In the genomic region with DNA sequence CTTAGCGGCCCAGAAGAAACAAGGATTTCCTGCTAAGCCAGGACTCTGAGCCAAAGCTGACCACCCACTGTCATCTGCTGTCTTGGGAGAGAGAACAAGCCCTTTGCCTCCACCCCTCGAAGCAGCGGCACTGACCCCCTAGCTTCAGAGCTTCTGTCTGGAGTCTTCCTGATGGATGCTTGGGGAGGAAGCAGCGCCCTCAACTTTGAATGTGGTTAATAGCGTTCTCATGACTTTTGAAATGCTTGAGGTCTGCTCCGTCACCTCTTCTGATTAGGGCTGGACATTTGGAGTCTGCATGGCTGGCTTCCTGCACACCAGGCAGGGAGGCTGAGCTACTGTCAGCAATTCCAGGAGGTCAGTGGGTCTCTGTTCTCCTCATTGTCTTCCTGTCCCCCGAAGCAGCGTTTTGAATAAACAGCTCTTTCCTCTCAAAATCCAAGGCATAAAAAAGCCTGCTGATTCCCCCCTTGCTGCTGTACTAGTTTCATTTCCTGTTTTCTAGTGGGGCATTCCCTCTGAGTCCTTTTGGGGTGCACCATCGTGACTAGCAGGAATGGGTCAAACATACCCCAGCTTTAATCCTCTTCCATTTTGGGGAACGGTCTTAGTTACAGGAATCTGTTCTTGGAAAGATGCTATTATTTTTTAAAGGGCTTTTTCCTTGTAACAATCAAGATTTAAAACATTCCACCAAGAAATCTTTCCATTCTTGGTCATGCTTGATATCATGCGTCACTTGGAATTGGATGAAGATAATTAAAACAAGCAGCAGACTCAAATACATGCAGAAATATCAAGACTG, we compare ENCODE assay signal across 8 mouse cellular contexts.
DNase-seq lines count a peak whose midpoint lies in the region; ATAC-seq lines count a peak whose summit lies in the region.

No protein-coding gene starts in this region.

- no peak overlapping the region for H3K4me3 ChIP-seq in hindbrain, embryonic 15.5 days
- H3K4me3 ChIP-seq in hindbrain, embryonic 12.5 days: no peak overlapping the region
- H3K4me3 ChIP-seq in limb, embryonic 15.5 days: no peak overlapping the region
- no peak overlapping the region for H3K4me3 ChIP-seq in stomach, embryonic 14.5 days (ENCODE audit: low read depth, low read length)

- 70% methylated on average over 11 of the region's 11 CpGs for WGBS in hindbrain, embryonic 15.5 days
- WGBS in hindbrain, embryonic 12.5 days: 68% methylated on average over 11 of the region's 11 CpGs
- 56% methylated on average over 11 of the region's 11 CpGs for WGBS in limb, embryonic 15.5 days
- 52% methylated on average over 11 of the region's 11 CpGs for WGBS in stomach, embryonic 14.5 days

- H3K9ac ChIP-seq in hindbrain, embryonic 15.5 days: no peak overlapping the region
- no peak overlapping the region for H3K9ac ChIP-seq in hindbrain, embryonic 12.5 days
- H3K9ac ChIP-seq in limb, embryonic 15.5 days: no peak overlapping the region
- H3K9ac ChIP-seq in stomach, embryonic 14.5 days (replicated peaks; ENCODE audit: low read depth, low read length): no peak overlapping the region

- no peaks in the 10 kb centered on the region for H3K9me3 ChIP-seq in hindbrain, embryonic 15.5 days
- H3K9me3 ChIP-seq in hindbrain, embryonic 12.5 days (replicated peaks): no peaks in the 10 kb centered on the region
- no peaks in the 10 kb centered on the region for H3K9me3 ChIP-seq in limb, embryonic 15.5 days
- no peaks in the 10 kb centered on the region for H3K9me3 ChIP-seq in stomach, embryonic 14.5 days (ENCODE audit: control insufficient read depth, low read depth, low read length)

- intact Hi-C loops in heart, postnatal 14 days (cut with DNase I): no loop called here

- H3K4me1 ChIP-seq in hindbrain, embryonic 15.5 days (replicated peaks): no peaks in the 10 kb centered on the region
- no peaks in the 10 kb centered on the region for H3K4me1 ChIP-seq in hindbrain, embryonic 12.5 days
- no peaks in the 10 kb centered on the region for H3K4me1 ChIP-seq in limb, embryonic 15.5 days
- peaks cover 6% of the 10 kb centered on the region; the same call in 1 of the 2 replicates for H3K4me1 ChIP-seq in stomach, embryonic 14.5 days (ENCODE audit: control insufficient read depth, insufficient read depth, low read length)

- 0 out of 2 replicates have a peak overlapping the region, but pooled peaks have one; percentile 15 for H3K4me2 ChIP-seq in hindbrain, embryonic 15.5 days
- no peak overlapping the region for H3K4me2 ChIP-seq in hindbrain, embryonic 12.5 days (replicated peaks)
- 0 out of 2 replicates have a peak overlapping the region, but pooled peaks have one; percentile 12 for H3K4me2 ChIP-seq in limb, embryonic 15.5 days
- 0 out of 2 replicates have a peak overlapping the region, but pooled peaks have one; percentile 3 for H3K4me2 ChIP-seq in stomach, embryonic 14.5 days (replicated peaks; ENCODE audit: low read depth, low read length)

- no peak overlapping the region; the same call in 1 of the 2 replicates for H3K27ac ChIP-seq in hindbrain, embryonic 15.5 days (replicated peaks)
- no peak overlapping the region for H3K27ac ChIP-seq in hindbrain, embryonic 12.5 days
- peak overlapping the region; percentile 61 for H3K27ac ChIP-seq in limb, embryonic 15.5 days
- H3K27ac ChIP-seq in stomach, embryonic 14.5 days (ENCODE audit: low read length): peak overlapping the region; percentile 39; the same call in 1 of the 2 replicates

- no peaks in the 10 kb centered on the region for H3K36me3 ChIP-seq in hindbrain, embryonic 15.5 days
- no peaks in the 10 kb centered on the region for H3K36me3 ChIP-seq in hindbrain, embryonic 12.5 days
- H3K36me3 ChIP-seq in limb, embryonic 15.5 days: no peaks in the 10 kb centered on the region
- H3K36me3 ChIP-seq in stomach, embryonic 14.5 days (ENCODE audit: control insufficient read depth, insufficient read depth, low read length): no peaks in the 10 kb centered on the region

- no peaks in the 10 kb centered on the region for H3K27me3 ChIP-seq in hindbrain, embryonic 15.5 days
- no peaks in the 10 kb centered on the region for H3K27me3 ChIP-seq in hindbrain, embryonic 12.5 days
- H3K27me3 ChIP-seq in limb, embryonic 15.5 days: no peaks in the 10 kb centered on the region
- no peaks in the 10 kb centered on the region for H3K27me3 ChIP-seq in stomach, embryonic 14.5 days (ENCODE audit: control insufficient read depth, insufficient read depth, low read length)

- no peak for ATAC-seq in hindbrain, embryonic 15.5 days (ENCODE audit: low FRiP score, low read depth)
- ATAC-seq in hindbrain, embryonic 12.5 days (ENCODE audit: low FRiP score): no peak
- no peak for ATAC-seq in limb, embryonic 15.5 days (ENCODE audit: insufficient number of reproducible peaks, low FRiP score, low TSS enrichment, low read depth)
- ATAC-seq in stomach, embryonic 14.5 days (ENCODE audit: insufficient number of reproducible peaks, insufficient read depth, low FRiP score, low read depth): peak; percentile 56; the same call in 1 of the 2 replicates
- no peak for ATAC-seq in megakaryocyte-erythroid progenitor cell, adult 5-6 weeks (replicated peaks; ENCODE audit: low FRiP score, low TSS enrichment, poor library complexity, severe bottlenecking)

- DNase-seq in heart, postnatal 14 days: peak; percentile 31 to 37
- DNase-seq in thymus, postnatal 14 days: no peak
- no peak for DNase-seq in frontal cortex, postnatal 36 days (ENCODE audit: low spot score in 2 of 2)

Comparison
In these comparisons a context has a peak if more than half of its experiments do, and no peak if none do; other contexts are left out.
1. H3K27ac ChIP-seq: peak in limb, embryonic 15.5 days (single experiment) and stomach, embryonic 14.5 days (single experiment); none in hindbrain, embryonic 15.5 days (single experiment) and hindbrain, embryonic 12.5 days (single experiment).
2. DNase-seq: peak in heart, postnatal 14 days (2 of 2); none in thymus, postnatal 14 days (single experiment) and frontal cortex, postnatal 36 days (0 of 2).